Mouse (Mus musculus) heart, embryonic 13.5 days (tissue): ENCODE results near the gene Spp2. TPM values are rescaled to one million over a fixed set of nuclear protein-coding genes. Genes with fewer than 3 reads are reported as not detected.

Experiments used
- ATAC-seq: fragments of 200-750 bp; cut with Nextera tagmentation; 2 replicates; pipeline ENCODE4 v1.8.0; 2017; ENCODE audit warnings: moderate TSS enrichment; ENCODE audit not compliant: insufficient number of reproducible peaks, low FRiP score, low TSS enrichment; ENCODE audit errors: extremely low read depth
- H3K27ac ChIP-seq: fragments of 300-500 bp; sonication (generic); replicated peaks from 2 replicates; pipeline ENCODE4 v1.5.1; 2015; ENCODE audit warnings: moderate library complexity, mild to moderate bottlenecking, inconsistent platforms
- H3K27me3 ChIP-seq: fragments of 300-500 bp; sonication (generic); replicated peaks from 2 replicates; pipeline ENCODE4 v1.6.1; 2015; ENCODE audit warnings: mild to moderate bottlenecking, inconsistent platforms
- H3K36me3 ChIP-seq: fragments of 300-500 bp; sonication (generic); 2 replicates; pipeline ENCODE4 v1.6.1; 2015; ENCODE audit warnings: mild to moderate bottlenecking, inconsistent platforms
- H3K4me1 ChIP-seq: fragments of 300-500 bp; sonication (generic); 2 replicates; pipeline ENCODE4 v1.6.1; 2015; ENCODE audit warnings: inconsistent platforms
- H3K4me2 ChIP-seq: fragments of 300-500 bp; sonication (generic); 2 replicates; pipeline ENCODE4 v1.6.1; 2015; ENCODE audit warnings: inconsistent platforms, mild to moderate bottlenecking, moderate library complexity
- H3K4me3 ChIP-seq: fragments of 300-500 bp; sonication (generic); 2 replicates; pipeline ENCODE4 v1.5.1; 2015; ENCODE audit warnings: moderate library complexity, mild to moderate bottlenecking, inconsistent platforms
- H3K9ac ChIP-seq: fragments of 300-500 bp; sonication (generic); 2 replicates; pipeline ENCODE4 v1.6.1; 2015; ENCODE audit warnings: inconsistent platforms, mild to moderate bottlenecking, moderate library complexity
- H3K9me3 ChIP-seq: fragments of 300-500 bp; sonication (generic); 2 replicates; pipeline ENCODE4 v1.6.1; 2016; ENCODE audit warnings: inconsistent platforms
- WGBS: fragments of 180-500 bp; shearing (Covaris S2); methylation state at CpG from one replicate; pipeline ENCODE4 v1.1.7; 2015; ENCODE audit warnings: mixed read lengths; 5-methylcytosine and 5-hydroxymethylcytosine counted together
- polyA plus RNA-seq: library from polyadenylated mRNA; unstranded; fragments of >200 nt; fragmentation: Nextera tagmentation; extraction: Ambion mirVana; gene quantifications from 2 replicates; pipeline ENCODE4 v1.2.1, GENCODE M21; 2015

Gene Spp2
- polyA plus RNA-seq, 1 experiment from 2014 or later = 0.79 TPM

- Histone ChIP-seq H3K4me3 (no peak overlapping the region), H3K36me3 (no peaks in the 10 kb centered on the region), H3K4me2 (no peak overlapping the region; the same call in 1 of the 2 replicates), H3K27ac (no peak overlapping the region), H3K9me3 (no peaks in the 10 kb centered on the region), H3K27me3 (no peaks in the 10 kb centered on the region), H3K9ac (no peak overlapping the region), H3K4me1 (peaks cover 11% of the 10 kb centered on the region; the same call in 1 of the 2 replicates)
- 52% methylated on average over 14 of the region's 14 CpGs for WGBS
- peak; percentile 56; the same call in 1 of the 2 replicates for ATAC-seq
These were observed 49.8 kb downstream of the Spp2 start for GRCm38 (mm10) chr1:88456451-88457072.

DNA sequence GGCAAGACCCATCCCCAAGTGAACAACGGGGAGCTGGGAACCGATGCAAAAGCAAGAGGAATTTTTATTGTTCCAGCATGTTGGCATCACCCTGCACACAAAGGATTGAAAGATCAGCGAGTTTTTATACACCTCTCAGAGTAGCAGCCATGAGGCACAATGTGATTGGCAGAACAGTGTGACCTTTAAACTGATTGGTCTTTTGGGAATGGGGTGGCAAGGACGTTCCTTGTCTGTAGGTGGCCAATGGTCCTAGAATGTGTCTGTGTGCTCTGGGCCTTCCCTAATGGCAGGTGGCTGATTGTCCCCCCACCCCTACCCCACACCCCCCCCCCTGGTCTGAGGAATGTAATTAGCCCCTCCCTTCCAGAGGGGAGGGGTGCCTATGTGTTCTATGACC is 52.4 kb downstream of the Spp2 start:
- ATAC-seq = no peak
- no peaks in the 10 kb centered on the region for H3K36me3 ChIP-seq
- H3K4me1 ChIP-seq = peaks cover 26% of the 10 kb centered on the region
- H3K27ac ChIP-seq = no peak overlapping the region
- no peaks in the 10 kb centered on the region for H3K9me3 ChIP-seq
- 87% methylated on average over 4 of the region's 4 CpGs for WGBS
- H3K4me3 ChIP-seq = no peak overlapping the region
- H3K9ac ChIP-seq = no peak overlapping the region
- H3K27me3 ChIP-seq = no peaks in the 10 kb centered on the region
- H3K4me2 ChIP-seq = no peak overlapping the region

GRCm38 (mm10) chr1:88459655-88460054 is 52.9 kb downstream of the Spp2 start:
- Histone ChIP-seq H3K9me3 (no peaks in the 10 kb centered on the region), H3K27me3 (no peaks in the 10 kb centered on the region), H3K27ac (no peak overlapping the region), H3K9ac (no peak overlapping the region), H3K4me2 (no peak overlapping the region), H3K36me3 (no peaks in the 10 kb centered on the region), H3K4me3 (no peak overlapping the region), H3K4me1 (peaks cover 31% of the 10 kb centered on the region)
- WGBS = 77% methylated on average over 5 of the region's 5 CpGs
- no peak for ATAC-seq

- Histone ChIP-seq H3K9me3 (no peaks in the 10 kb centered on the region), H3K4me1 (peaks cover 29% of the 10 kb centered on the region), H3K4me2 (no peak overlapping the region), H3K27ac (no peak overlapping the region), H3K27me3 (no peaks in the 10 kb centered on the region), H3K4me3 (no peak overlapping the region), H3K9ac (no peak overlapping the region), H3K36me3 (no peaks in the 10 kb centered on the region)
- no peak for ATAC-seq
- WGBS = 16% methylated on average over 1 of the region's 1 CpGs
These were observed 54.3 kb downstream of the Spp2 start for GRCm38 (mm10) chr1:88461096-88461495.

- Histone ChIP-seq H3K27me3 (no peaks in the 10 kb centered on the region), H3K9ac (no peak overlapping the region), H3K4me3 (no peak overlapping the region), H3K27ac (no peak overlapping the region), H3K4me1 (peaks cover 29% of the 10 kb centered on the region), H3K36me3 (no peaks in the 10 kb centered on the region), H3K4me2 (no peak overlapping the region), H3K9me3 (no peaks in the 10 kb centered on the region)
- 50% methylated on average over 6 of the region's 6 CpGs for WGBS
- ATAC-seq = no peak
These were observed 55.7 kb downstream of the Spp2 start for GRCm38 (mm10) chr1:88462484-88462883.

DNA sequence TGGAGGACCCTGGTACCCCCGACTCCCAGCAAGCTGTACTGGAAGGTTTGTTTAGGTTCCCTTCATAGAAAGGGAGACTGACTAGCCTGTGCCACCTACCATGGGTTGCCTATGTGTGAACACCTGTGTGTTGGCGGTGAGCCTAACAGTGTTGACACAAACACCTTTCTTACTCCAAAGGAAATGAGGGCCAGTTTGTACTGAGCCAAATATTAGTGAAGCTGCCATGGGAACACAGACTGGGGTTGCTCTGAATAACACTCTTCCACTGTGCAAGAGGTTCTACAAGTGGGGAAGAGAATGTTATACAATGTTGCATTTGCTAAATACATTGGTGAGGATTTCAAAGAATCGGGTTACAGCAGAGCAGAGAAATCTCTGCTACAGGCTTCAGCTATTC is 56.5 kb downstream of the Spp2 start:
- H3K9ac ChIP-seq = no peak overlapping the region
- H3K27me3 ChIP-seq = no peaks in the 10 kb centered on the region
- H3K4me2 ChIP-seq = no peak overlapping the region
- H3K4me1 ChIP-seq = peaks cover 29% of the 10 kb centered on the region
- no peaks in the 10 kb centered on the region for H3K9me3 ChIP-seq
- no peak overlapping the region for H3K4me3 ChIP-seq
- H3K27ac ChIP-seq = peak overlapping the region; percentile 42; the same call in 1 of the 2 replicates
- 78% methylated on average over 3 of the region's 3 CpGs for WGBS
- no peak for ATAC-seq
- H3K36me3 ChIP-seq = no peaks in the 10 kb centered on the region

GRCm38 (mm10) chr1:88464109-88464905 is 57.5 kb downstream of the Spp2 start:
- ATAC-seq = no peak
- H3K9me3 ChIP-seq = no peaks in the 10 kb centered on the region
- H3K9ac ChIP-seq = no peak overlapping the region
- H3K27ac ChIP-seq = no peak overlapping the region
- H3K4me3 ChIP-seq = no peak overlapping the region
- no peak overlapping the region for H3K4me2 ChIP-seq
- WGBS = 52% methylated on average over 6 of the region's 6 CpGs
- peaks cover 29% of the 10 kb centered on the region for H3K4me1 ChIP-seq
- no peaks in the 10 kb centered on the region for H3K27me3 ChIP-seq
- H3K36me3 ChIP-seq = no peaks in the 10 kb centered on the region

DNA sequence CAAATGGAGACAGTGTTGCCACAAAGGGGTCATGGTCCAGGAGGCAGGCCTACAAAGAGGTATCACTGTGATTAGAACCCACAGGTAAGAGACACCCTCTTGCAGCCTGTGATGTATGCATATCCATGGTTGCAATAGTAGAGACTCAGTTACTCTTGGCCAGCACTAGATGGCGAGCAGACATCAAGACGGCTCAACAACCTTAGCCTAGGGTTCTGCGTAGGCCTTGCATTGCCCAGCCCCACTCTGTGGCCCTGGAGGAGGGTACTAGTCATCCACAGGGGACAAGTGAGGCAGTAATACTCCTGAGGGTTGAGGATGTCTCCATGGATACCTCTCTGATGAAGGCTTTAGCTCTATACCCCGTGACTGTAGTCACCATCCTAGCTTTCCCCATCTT is 59.0 kb downstream of the Spp2 start:
- Histone ChIP-seq H3K9ac (no peak overlapping the region), H3K9me3 (no peaks in the 10 kb centered on the region), H3K4me3 (no peak overlapping the region), H3K4me2 (no peak overlapping the region), H3K27ac (no peak overlapping the region), H3K36me3 (no peaks in the 10 kb centered on the region), H3K4me1 (peaks cover 29% of the 10 kb centered on the region), H3K27me3 (no peaks in the 10 kb centered on the region)
- 60% methylated on average over 4 of the region's 4 CpGs for WGBS
- no peak for ATAC-seq

- ATAC-seq = no peak
- Histone ChIP-seq H3K27ac (no peak overlapping the region), H3K9me3 (no peaks in the 10 kb centered on the region), H3K4me1 (peaks cover 23% of the 10 kb centered on the region), H3K4me2 (no peak overlapping the region), H3K9ac (no peak overlapping the region), H3K27me3 (no peaks in the 10 kb centered on the region), H3K36me3 (no peaks in the 10 kb centered on the region), H3K4me3 (no peak overlapping the region)
- 69% methylated on average over 8 of the region's 8 CpGs for WGBS
These were observed 59.7 kb downstream of the Spp2 start for GRCm38 (mm10) chr1:88466325-88467064.

DNA sequence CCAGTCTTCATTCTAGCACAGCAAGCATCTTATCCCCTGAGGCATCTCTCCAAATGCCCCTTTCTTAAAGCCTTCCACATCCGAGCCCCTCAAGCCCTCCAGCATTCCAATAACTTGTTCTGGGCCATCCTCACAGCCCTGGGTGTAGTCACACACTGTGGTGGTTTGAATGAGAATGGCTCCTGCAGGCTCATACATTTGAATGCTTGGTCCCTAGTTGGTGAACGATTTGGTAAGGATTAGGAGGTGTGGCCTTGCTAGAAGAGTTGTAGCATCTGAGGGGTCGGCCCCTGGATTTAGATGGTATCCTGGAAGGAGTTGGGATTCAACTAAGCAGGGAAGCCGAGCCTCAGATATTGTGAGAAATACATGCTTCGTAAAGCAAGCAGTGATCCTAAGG is 61.1 kb downstream of the Spp2 start:
- H3K9me3 ChIP-seq = no peaks in the 10 kb centered on the region
- H3K27ac ChIP-seq = no peak overlapping the region
- H3K4me3 ChIP-seq = no peak overlapping the region
- H3K4me2 ChIP-seq = no peak overlapping the region
- no peaks in the 10 kb centered on the region for H3K27me3 ChIP-seq
- H3K36me3 ChIP-seq = no peaks in the 10 kb centered on the region
- no peak overlapping the region for H3K9ac ChIP-seq
- peaks cover 19% of the 10 kb centered on the region for H3K4me1 ChIP-seq
- ATAC-seq = no peak
- 74% methylated on average over 5 of the region's 5 CpGs for WGBS

DNA sequence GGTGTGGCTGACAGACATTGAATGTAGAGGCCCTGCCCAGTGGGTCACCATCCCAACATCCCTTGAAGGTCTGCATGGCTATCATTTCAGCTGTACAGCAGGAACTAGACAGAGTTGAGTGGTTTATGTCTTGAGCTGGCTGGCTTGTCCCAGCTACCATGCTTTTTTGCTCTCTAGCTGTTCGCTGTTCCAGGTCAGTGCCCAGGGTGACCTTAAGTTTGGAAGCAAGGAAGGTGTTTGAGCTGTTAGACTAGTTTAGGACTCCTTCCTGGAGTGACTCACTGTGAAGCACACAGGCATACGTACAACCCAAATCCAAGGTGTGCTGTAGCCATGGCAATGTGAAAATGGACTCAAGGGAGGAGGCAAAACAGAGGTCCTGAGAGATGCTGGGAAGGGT is 61.6 kb downstream of the Spp2 start:
- no peak for ATAC-seq
- Histone ChIP-seq H3K27me3 (no peaks in the 10 kb centered on the region), H3K9me3 (no peaks in the 10 kb centered on the region), H3K9ac (no peak overlapping the region), H3K4me2 (no peak overlapping the region), H3K4me1 (peaks cover 16% of the 10 kb centered on the region), H3K27ac (no peak overlapping the region), H3K36me3 (no peaks in the 10 kb centered on the region), H3K4me3 (no peak overlapping the region)
- WGBS = 88% methylated on average over 2 of the region's 2 CpGs
